Mouse (Mus musculus) intestine, embryonic 14.5 days (tissue): ENCODE results near the gene Ncaph2. TPM values are rescaled to one million over a fixed set of nuclear protein-coding genes. Genes with fewer than 3 reads are reported as not detected.

Source experiments
- ATAC-seq: fragments of 200-750 bp; cut with Nextera tagmentation; replicated peaks from 2 replicates; pipeline ENCODE4 v1.8.0; 2017; ENCODE audit warnings: low read depth, moderate number of reproducible peaks, moderate TSS enrichment, moderate library complexity; ENCODE audit not compliant: low FRiP score, low TSS enrichment
- DNase-seq: peaks from one replicate; pipeline ENCODE4 v3.0.0-alpha.2; 2018; ENCODE audit warnings: low spot score
- H3K27ac ChIP-seq: fragments of 300-500 bp; sonication (generic); 2 replicates; pipeline ENCODE4 v1.5.1; 2014; ENCODE audit warnings: low read depth, mild to moderate bottlenecking, control low read depth
- H3K27me3 ChIP-seq: fragments of 300-500 bp; sonication (generic); replicated peaks from 2 replicates; pipeline ENCODE4 v1.6.1; 2014; ENCODE audit warnings: low read length, control low read depth; ENCODE audit not compliant: control insufficient read depth, insufficient read depth
- H3K36me3 ChIP-seq: fragments of 300-500 bp; sonication (generic); 2 replicates; pipeline ENCODE4 v1.6.1; 2014; ENCODE audit warnings: low read length, control low read depth; ENCODE audit not compliant: control insufficient read depth, insufficient read depth
- H3K4me1 ChIP-seq: fragments of 300-500 bp; sonication (generic); replicated peaks from 2 replicates; pipeline ENCODE4 v1.6.1; 2014; ENCODE audit warnings: low read length, control low read depth, mixed read lengths; ENCODE audit not compliant: control insufficient read depth, insufficient read depth
- H3K4me2 ChIP-seq: fragments of 300-500 bp; sonication (generic); 2 replicates; pipeline ENCODE4 v1.6.1; 2014; ENCODE audit warnings: low read length
- H3K4me3 ChIP-seq: fragments of 300-500 bp; sonication (generic); 2 replicates; pipeline ENCODE4 v1.5.1; 2014; ENCODE audit warnings: low read depth, low read length, control low read depth, mixed read lengths
- H3K9ac ChIP-seq: fragments of 300-500 bp; sonication (generic); 2 replicates; pipeline ENCODE4 v1.6.1; 2014; ENCODE audit warnings: mild to moderate bottlenecking, low read length
- H3K9me3 ChIP-seq: fragments of 300-500 bp; sonication (generic); 2 replicates; pipeline ENCODE4 v1.6.1; 2016; ENCODE audit warnings: low read length, control low read depth; ENCODE audit not compliant: control insufficient read depth
- WGBS: fragments of 180-500 bp; shearing (Covaris S2); extraction: QIAGEN DNeasy Blood & Tissue Kit; methylation state at CpG from one replicate; pipeline ENCODE4 v1.1.7; 2014; 5-methylcytosine and 5-hydroxymethylcytosine counted together
- microRNA-seq: library from miRNA; unstranded; fragments of <30 nt; microRNA quantifications from one replicate; pipeline ENCODE4, GENCODE M21; 2016
- polyA plus RNA-seq: library from polyadenylated mRNA; unstranded; fragments of >200 nt; fragmentation: Nextera tagmentation; extraction: Ambion mirVana; gene quantifications from 2 replicates; pipeline ENCODE4 v1.2.1, GENCODE M21; 2014

The Ncaph2 gene
- polyA plus RNA-seq, 1 experiment from 2014 or later: 157 TPM

- Histone ChIP-seq H3K4me1 (no peaks in the 10 kb centered on the region), H3K4me3 (no peak overlapping the region), H3K27me3 (no peaks in the 10 kb centered on the region), H3K36me3 (no peaks in the 10 kb centered on the region), H3K9me3 (peaks cover 4% of the 10 kb centered on the region; the same call in 1 of the 2 replicates), H3K4me2 (no peak overlapping the region), H3K9ac (no peak overlapping the region), H3K27ac (no peak overlapping the region)
- DNase-seq (no peak), ATAC-seq (no peak)
These were observed 51.2 kb downstream of the Ncaph2 start for GRCm38 (mm10) chr15:89406691-89407090.

- Histone ChIP-seq H3K4me1 (no peaks in the 10 kb centered on the region), H3K27ac (no peak within 1 kb of the TSS), H3K36me3 (no peaks in the 10 kb centered on the region), H3K9me3 (peaks cover 4% of the 10 kb centered on the region; the same call in 1 of the 2 replicates), H3K9ac (no peak within 1 kb of the TSS), H3K27me3 (no peaks in the 10 kb centered on the region), H3K4me2 (no peak within 1 kb of the TSS), H3K4me3 (no peak within 1 kb of the TSS)
- no peak for DNase-seq
- 78% methylated on average over 20 of the region's 24 CpGs for WGBS
- ATAC-seq: 0 out of 2 replicates have a peak, but pooled peaks have one; percentile 32
These were observed 54.6 kb downstream of the Ncaph2 start, which contains the start of gene Syce3 for GRCm38 (mm10) chr15:89410118-89410517. Gene Syce3 (minus strand): TSS chr15:89410503.

GRCm38 (mm10) chr15:89415282-89415681 lies 59.8 kb downstream of the Ncaph2 start:
- H3K27me3 ChIP-seq: no peaks in the 10 kb centered on the region
- DNase-seq (no peak), ATAC-seq (no peak)
- H3K9me3 ChIP-seq: no peaks in the 10 kb centered on the region
- H3K4me2 ChIP-seq: no peak overlapping the region
- H3K9ac ChIP-seq: no peak overlapping the region
- no peak overlapping the region for H3K4me3 ChIP-seq
- no peaks in the 10 kb centered on the region for H3K4me1 ChIP-seq
- peaks cover 14% of the 10 kb centered on the region; the same call in 1 of the 2 replicates for H3K36me3 ChIP-seq
- WGBS: 87% methylated on average over 8 of the region's 8 CpGs
- no peak overlapping the region for H3K27ac ChIP-seq

GRCm38 (mm10) chr15:89421938-89422337 lies 66.4 kb downstream of the Ncaph2 start:
- no peaks in the 10 kb centered on the region for H3K27me3 ChIP-seq
- 97% methylated on average over 9 of the region's 9 CpGs for WGBS
- ATAC-seq (no peak), DNase-seq (no peak)
- H3K4me3 ChIP-seq: no peak overlapping the region
- H3K4me2 ChIP-seq: no peak overlapping the region
- H3K4me1 ChIP-seq: no peaks in the 10 kb centered on the region
- H3K9me3 ChIP-seq: no peaks in the 10 kb centered on the region
- H3K27ac ChIP-seq: no peak overlapping the region
- H3K36me3 ChIP-seq: peaks cover 26% of the 10 kb centered on the region
- no peak overlapping the region for H3K9ac ChIP-seq

Small RNAs within 50 kb of the gene (microRNA-seq; reads per million reads assigned to microRNA genes)
- gene Mir6959: 0.42 reads per million

Other genes with a start within 250 kb of the Ncaph2 start
- 16.0 and 16.5 TPM in 2 replicates for gene Tubgcp6, start 232.6 kb upstream of the Ncaph2 start, polyA plus RNA-seq
- 18.3 and 20.3 TPM in 2 replicates for gene Hdac10, start 227.0 kb upstream of the Ncaph2 start, polyA plus RNA-seq
- 4.5 and 5.1 TPM in 2 replicates for gene Mapk12, start 215.0 kb upstream of the Ncaph2 start, polyA plus RNA-seq
- 7.4 and 7.8 TPM in 2 replicates for gene Mapk11, start 206.1 kb upstream of the Ncaph2 start, polyA plus RNA-seq
- gene Plxnb2, start 174.9 kb upstream of the Ncaph2 start, polyA plus RNA-seq: 149 and 150 TPM in 2 replicates
- 13.9 and 16.2 TPM in 2 replicates for gene Dennd6b, start 159.2 kb upstream of the Ncaph2 start, polyA plus RNA-seq
- gene Ppp6r2, start 144.2 kb upstream of the Ncaph2 start, polyA plus RNA-seq: 26.9 and 29.6 TPM in 2 replicates
- 52.6 and 53.6 TPM in 2 replicates for gene Sbf1, start 40.4 kb upstream of the Ncaph2 start, polyA plus RNA-seq
- gene Adm2, start 33.0 kb upstream of the Ncaph2 start, polyA plus RNA-seq: 0.32 and 0.73 TPM in 2 replicates
- gene Miox, start 21.3 kb upstream of the Ncaph2 start, polyA plus RNA-seq: not detected in 2 replicates
- gene Lmf2, start 60 bp upstream of the Ncaph2 start, polyA plus RNA-seq: 46.7 and 48.6 TPM in 2 replicates
- 12.3 and 14.6 TPM in 2 replicates for gene Sco2, start 18.1 kb downstream of the Ncaph2 start, polyA plus RNA-seq
- 1.2 and 1.5 TPM in 2 replicates for gene Tymp, start 21.3 kb downstream of the Ncaph2 start, polyA plus RNA-seq
- gene Odf3b, start 23.6 kb downstream of the Ncaph2 start, polyA plus RNA-seq: 0.34 TPM in 1 of 2 replicates, not detected in the other
- not detected in 2 replicates for gene Klhdc7b, start 29.2 kb downstream of the Ncaph2 start, polyA plus RNA-seq
- gene Syce3, start 54.8 kb downstream of the Ncaph2 start, polyA plus RNA-seq: not detected in 2 replicates
- 0.60 and 0.76 TPM in 2 replicates for gene Cpt1b, start 70.1 kb downstream of the Ncaph2 start, polyA plus RNA-seq
- 1.7 and 2.2 TPM in 2 replicates for gene C730034F03Rik, start 73.9 kb downstream of the Ncaph2 start, polyA plus RNA-seq
- not detected in 2 replicates for gene Gm44502, start 74.0 kb downstream of the Ncaph2 start, polyA plus RNA-seq
- 46.3 and 49.7 TPM in 2 replicates for gene Chkb, start 74.2 kb downstream of the Ncaph2 start, polyA plus RNA-seq
- 5.1 TPM in 2 replicates for gene Mapk8ip2, start 98.2 kb downstream of the Ncaph2 start, polyA plus RNA-seq
- gene Arsa, start 121.7 kb downstream of the Ncaph2 start, polyA plus RNA-seq: 14.4 and 15.4 TPM in 2 replicates
- 1.9 and 2.1 TPM in 2 replicates for gene Shank3, start 143.9 kb downstream of the Ncaph2 start, polyA plus RNA-seq
- gene Acr, start 212.6 kb downstream of the Ncaph2 start, polyA plus RNA-seq: 0.43 TPM in 1 of 2 replicates, not detected in the other
- gene Rabl2, start 236.2 kb downstream of the Ncaph2 start, polyA plus RNA-seq: 41.3 and 44.9 TPM in 2 replicates